Mouse (Mus musculus) neural tube, embryonic 15.5 days (tissue): ENCODE results near the gene Slc35f1. TPM values are rescaled to one million over a fixed set of nuclear protein-coding genes. Genes with fewer than 3 reads are reported as not detected.
A peak's percentile ranks its signal among the peaks of the same experiment; 100 is the strongest.
"Not testable (repeated sequence)": the region's sequence is repeated elsewhere in the genome, so short reads cannot be mapped to it uniquely, and the experiment has no call there.

ENCODE experiments used
- ATAC-seq: fragments of 200-750 bp; cut with Nextera tagmentation; 2 replicates; pipeline ENCODE4 v1.8.0; 2017; ENCODE audit warnings: mild to moderate bottlenecking, moderate TSS enrichment, moderate library complexity; ENCODE audit not compliant: low FRiP score
- H3K27ac ChIP-seq: fragments of 300-500 bp; sonication (generic); replicated peaks from 2 replicates; pipeline ENCODE4 v1.5.1; 2015; ENCODE audit warnings: mild to moderate bottlenecking, inconsistent platforms
- H3K27me3 ChIP-seq: fragments of 300-500 bp; sonication (generic); replicated peaks from 2 replicates; pipeline ENCODE4 v1.6.1; 2015; ENCODE audit warnings: inconsistent platforms
- H3K36me3 ChIP-seq: fragments of 300-500 bp; sonication (generic); 2 replicates; pipeline ENCODE4 v1.6.1; 2015; ENCODE audit warnings: inconsistent platforms
- H3K4me1 ChIP-seq: fragments of 300-500 bp; sonication (generic); 2 replicates; pipeline ENCODE4 v1.6.1; 2015; ENCODE audit warnings: inconsistent platforms
- H3K4me2 ChIP-seq: fragments of 300-500 bp; sonication (generic); 2 replicates; pipeline ENCODE4 v1.6.1; 2015; ENCODE audit warnings: inconsistent platforms, mild to moderate bottlenecking, moderate library complexity
- H3K4me3 ChIP-seq: fragments of 300-500 bp; sonication (generic); replicated peaks from 2 replicates; pipeline ENCODE4 v1.5.1; 2015; ENCODE audit warnings: mild to moderate bottlenecking, inconsistent platforms
- H3K9ac ChIP-seq: fragments of 300-500 bp; sonication (generic); replicated peaks from 2 replicates; pipeline ENCODE4 v1.6.1; 2015; ENCODE audit warnings: mild to moderate bottlenecking, inconsistent platforms
- H3K9me3 ChIP-seq: fragments of 300-500 bp; sonication (generic); replicated peaks from 2 replicates; pipeline ENCODE4 v1.6.1; 2016; ENCODE audit warnings: inconsistent platforms
- WGBS: fragments of 180-500 bp; shearing (Covaris S2); methylation state at CpG from one replicate; pipeline ENCODE4 v1.1.7; 2015; ENCODE audit warnings: mixed read lengths; 5-methylcytosine and 5-hydroxymethylcytosine counted together
- polyA plus RNA-seq: library from polyadenylated mRNA; unstranded; fragments of >200 nt; fragmentation: Nextera tagmentation; extraction: Ambion mirVana; gene quantifications from 2 replicates; pipeline ENCODE4 v1.2.1, GENCODE M21; 2015

Gene Slc35f1
- polyA plus RNA-seq, 1 experiment from 2014 or later, result 36.0 TPM

- ATAC-seq, result peak; percentile 58
These were observed 187.1 kb downstream of the Slc35f1 start for GRCm38 (mm10) chr10:52877263-52878021.

GRCm38 (mm10) chr10:52878093-52878801, 187.9 kb downstream of the Slc35f1 start:
- no peaks in the 10 kb centered on the region for H3K36me3 ChIP-seq
- 0 out of 2 replicates have a peak overlapping the region, but pooled peaks have one; percentile 41 for H3K27ac ChIP-seq
- no peak overlapping the region for H3K4me2 ChIP-seq
- no peak for ATAC-seq
- H3K4me1 ChIP-seq, result peaks cover 11% of the 10 kb centered on the region
- H3K9me3 ChIP-seq, result no peaks in the 10 kb centered on the region
- 28% methylated on average over 4 of the region's 4 CpGs for WGBS
- no peak overlapping the region for H3K9ac ChIP-seq
- no peaks in the 10 kb centered on the region for H3K27me3 ChIP-seq
- no peak overlapping the region for H3K4me3 ChIP-seq

More at GRCm38 (mm10) chr10:52877263-52878021, 187.1 kb downstream of the Slc35f1 start:
- Histone ChIP-seq H3K27me3 (no peaks in the 10 kb centered on the region), H3K4me1 (peaks cover 11% of the 10 kb centered on the region), H3K9ac (no peak overlapping the region), H3K36me3 (no peaks in the 10 kb centered on the region), H3K9me3 (no peaks in the 10 kb centered on the region), H3K4me3 (no peak overlapping the region), H3K4me2 (no peak overlapping the region), H3K27ac (no peak overlapping the region)
- WGBS, result 19% methylated on average over 6 of the region's 6 CpGs

- H3K9ac ChIP-seq, ATAC-seq, H3K4me3 ChIP-seq, H3K27me3 ChIP-seq, H3K36me3 ChIP-seq, H3K4me2 ChIP-seq, H3K9me3 ChIP-seq, H3K27ac ChIP-seq, H3K4me1 ChIP-seq: not testable (repeated sequence)
These were observed 206.4 kb downstream of the Slc35f1 start for GRCm38 (mm10) chr10:52896724-52897123.

- no peaks in the 10 kb centered on the region for H3K27me3 ChIP-seq
- no peaks in the 10 kb centered on the region for H3K36me3 ChIP-seq
- H3K9ac ChIP-seq, result no peak overlapping the region
- H3K4me3 ChIP-seq, result no peak overlapping the region
- 0 out of 2 replicates have a peak, but pooled peaks cover 4% of the 10 kb centered on the region for H3K4me1 ChIP-seq
- ATAC-seq, result no peak
- H3K27ac ChIP-seq, result no peak overlapping the region
- WGBS, result 68% methylated on average over 2 of the region's 2 CpGs
- H3K9me3 ChIP-seq, result no peaks in the 10 kb centered on the region
- H3K4me2 ChIP-seq, result no peak overlapping the region
These were observed 214.6 kb downstream of the Slc35f1 start for GRCm38 (mm10) chr10:52904914-52905313.

GRCm38 (mm10) chr10:52911762-52912161, 221.4 kb downstream of the Slc35f1 start:
- Histone ChIP-seq H3K4me3 (no peak overlapping the region), H3K9me3 (no peaks in the 10 kb centered on the region), H3K36me3 (no peaks in the 10 kb centered on the region), H3K4me1 (no peaks in the 10 kb centered on the region), H3K4me2 (no peak overlapping the region), H3K27ac (no peak overlapping the region), H3K27me3 (no peaks in the 10 kb centered on the region), H3K9ac (no peak overlapping the region)
- 73% methylated on average over 2 of the region's 2 CpGs for WGBS
- no peak for ATAC-seq

- Histone ChIP-seq H3K9me3 (no peaks in the 10 kb centered on the region), H3K27me3 (no peaks in the 10 kb centered on the region), H3K4me3 (no peak overlapping the region), H3K36me3 (no peaks in the 10 kb centered on the region), H3K27ac (no peak overlapping the region), H3K4me1 (0 out of 2 replicates have a peak, but pooled peaks cover 3% of the 10 kb centered on the region), H3K9ac (no peak overlapping the region), H3K4me2 (no peak overlapping the region)
- 49% methylated on average over 5 of the region's 5 CpGs for WGBS
- no peak for ATAC-seq
These were observed 228.4 kb downstream of the Slc35f1 start for GRCm38 (mm10) chr10:52918715-52919114.

GRCm38 (mm10) chr10:52923143-52923542, 232.8 kb downstream of the Slc35f1 start:
- Histone ChIP-seq H3K9ac (no peak overlapping the region), H3K4me3 (no peak overlapping the region), H3K27ac (no peak overlapping the region), H3K9me3 (no peaks in the 10 kb centered on the region), H3K4me1 (0 out of 2 replicates have a peak, but pooled peaks cover under 1% of the 10 kb centered on the region), H3K4me2 (no peak overlapping the region), H3K27me3 (no peaks in the 10 kb centered on the region), H3K36me3 (no peaks in the 10 kb centered on the region)
- WGBS, result 77% methylated on average over 8 of the region's 8 CpGs
- ATAC-seq, result no peak

GRCm38 (mm10) chr10:52926330-52926729, 236.0 kb downstream of the Slc35f1 start:
- Histone ChIP-seq H3K4me1 (no peaks in the 10 kb centered on the region), H3K4me3 (no peak overlapping the region), H3K27ac (no peak overlapping the region), H3K36me3 (no peaks in the 10 kb centered on the region), H3K9ac (no peak overlapping the region), H3K9me3 (no peaks in the 10 kb centered on the region), H3K27me3 (no peaks in the 10 kb centered on the region), H3K4me2 (no peak overlapping the region)
- 78% methylated on average over 3 of the region's 3 CpGs for WGBS
- ATAC-seq, result no peak

- H3K9me3 ChIP-seq, result no peaks in the 10 kb centered on the region
- no peak overlapping the region for H3K9ac ChIP-seq
- H3K27ac ChIP-seq, result no peak overlapping the region
- no peaks in the 10 kb centered on the region for H3K27me3 ChIP-seq
- no peaks in the 10 kb centered on the region for H3K4me1 ChIP-seq
- no peak for ATAC-seq
- H3K36me3 ChIP-seq, result no peaks in the 10 kb centered on the region
- H3K4me3 ChIP-seq, result no peak overlapping the region
- 42% methylated on average over 1 of the region's 1 CpGs for WGBS
- H3K4me2 ChIP-seq, result no peak overlapping the region
These were observed 241.8 kb downstream of the Slc35f1 start for GRCm38 (mm10) chr10:52932159-52932558.

GRCm38 (mm10) chr10:52934615-52935014, 244.3 kb downstream of the Slc35f1 start:
- H3K9me3 ChIP-seq, result no peaks in the 10 kb centered on the region
- no peak overlapping the region for H3K27ac ChIP-seq
- H3K4me2 ChIP-seq, result no peak overlapping the region
- no peak overlapping the region for H3K4me3 ChIP-seq
- H3K27me3 ChIP-seq, result no peaks in the 10 kb centered on the region
- H3K9ac ChIP-seq, result no peak overlapping the region
- no peak for ATAC-seq
- H3K36me3 ChIP-seq, result no peaks in the 10 kb centered on the region
- no peaks in the 10 kb centered on the region for H3K4me1 ChIP-seq

- Histone ChIP-seq H3K9me3 (no peaks in the 10 kb centered on the region), H3K27me3 (no peaks in the 10 kb centered on the region), H3K4me2 (0 out of 2 replicates have a peak overlapping the region, but pooled peaks have one; percentile 13), H3K9ac (no peak overlapping the region), H3K36me3 (no peaks in the 10 kb centered on the region), H3K4me3 (no peak overlapping the region), H3K27ac (peak overlapping the region; percentile 63), H3K4me1 (peaks cover 10% of the 10 kb centered on the region; the same call in 1 of the 2 replicates)
- peak; percentile 80 for ATAC-seq
- WGBS, result 64% methylated on average over 1 of the region's 1 CpGs
These were observed 249.9 kb downstream of the Slc35f1 start for GRCm38 (mm10) chr10:52940111-52940830.
